Mouse (Mus musculus) cerebral cortex, adult 2 months (tissue): ENCODE measurements around the gene Acsbg1.

Source experiments
- WGBS: fragments of 180-500 bp; shearing (Covaris S2); methylation state at CpG from one replicate; pipeline ENCODE4 v1.1.7; 2018; 5-methylcytosine and 5-hydroxymethylcytosine counted together

Acsbg1 gene

DNA sequence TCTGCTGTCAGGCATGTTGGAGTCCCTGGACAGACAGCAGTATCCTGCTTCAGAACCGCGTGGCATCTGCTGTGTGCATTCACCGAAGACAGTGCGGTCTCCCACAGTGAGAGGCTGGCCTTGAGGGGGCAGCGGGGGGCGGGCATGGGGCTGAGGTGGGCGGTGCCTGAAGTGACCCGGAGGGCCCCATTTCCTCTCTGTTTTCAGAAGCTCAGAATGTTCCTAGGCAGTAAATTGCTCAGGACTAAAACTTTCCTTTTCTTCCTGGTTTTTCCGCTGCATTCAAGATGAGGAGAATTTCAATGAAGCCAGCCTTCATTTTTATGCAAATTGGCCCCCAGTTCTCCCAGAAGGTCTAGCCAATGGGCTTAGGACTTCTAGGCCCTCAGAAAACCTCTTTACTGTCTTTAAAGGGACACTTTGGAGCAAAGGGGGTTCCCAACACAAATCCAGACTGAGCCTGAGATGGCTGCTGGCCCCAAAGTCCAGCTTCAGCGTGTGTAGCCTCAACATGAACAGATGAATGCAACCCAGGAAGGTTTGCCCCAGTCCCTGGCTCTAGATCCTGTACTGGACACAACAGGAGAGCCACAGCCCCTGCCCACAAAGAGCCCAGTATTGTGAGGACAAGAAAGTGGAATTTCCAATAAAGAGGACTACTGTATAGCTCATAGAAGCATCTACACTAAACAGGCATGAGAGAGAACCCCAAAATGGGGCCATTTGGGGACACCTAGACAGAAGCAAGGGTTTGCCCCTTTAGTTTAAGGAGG, at the start of gene Acsbg1:
Acsbg1 (minus strand) TSS at position 266 of the 773 bp plus-strand sequence.
- WGBS: 25% methylated on average over 10 of the region's 10 CpGs

DNA sequence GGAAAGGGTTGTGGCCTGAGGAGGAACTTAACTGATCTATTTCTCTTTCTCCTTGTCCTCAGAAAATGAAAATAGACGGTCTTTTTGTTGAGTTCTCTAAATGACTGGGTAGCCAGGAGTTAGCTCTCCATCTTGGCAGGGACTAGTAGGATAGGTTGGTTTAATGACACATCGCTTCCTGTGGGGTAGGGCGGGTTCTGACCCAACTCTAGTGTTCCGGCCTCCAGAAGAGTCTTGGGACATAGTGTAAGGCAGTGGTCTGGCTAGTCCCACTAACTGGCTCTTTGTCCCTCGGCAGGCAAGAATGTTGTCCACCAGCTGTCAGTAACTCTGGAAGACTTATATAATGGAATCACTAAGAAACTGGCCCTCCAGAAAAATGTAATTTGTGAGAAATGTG, 46.4 kb upstream of the Acsbg1 start:
- WGBS: 88% methylated on average over 5 of the region's 5 CpGs

DNA sequence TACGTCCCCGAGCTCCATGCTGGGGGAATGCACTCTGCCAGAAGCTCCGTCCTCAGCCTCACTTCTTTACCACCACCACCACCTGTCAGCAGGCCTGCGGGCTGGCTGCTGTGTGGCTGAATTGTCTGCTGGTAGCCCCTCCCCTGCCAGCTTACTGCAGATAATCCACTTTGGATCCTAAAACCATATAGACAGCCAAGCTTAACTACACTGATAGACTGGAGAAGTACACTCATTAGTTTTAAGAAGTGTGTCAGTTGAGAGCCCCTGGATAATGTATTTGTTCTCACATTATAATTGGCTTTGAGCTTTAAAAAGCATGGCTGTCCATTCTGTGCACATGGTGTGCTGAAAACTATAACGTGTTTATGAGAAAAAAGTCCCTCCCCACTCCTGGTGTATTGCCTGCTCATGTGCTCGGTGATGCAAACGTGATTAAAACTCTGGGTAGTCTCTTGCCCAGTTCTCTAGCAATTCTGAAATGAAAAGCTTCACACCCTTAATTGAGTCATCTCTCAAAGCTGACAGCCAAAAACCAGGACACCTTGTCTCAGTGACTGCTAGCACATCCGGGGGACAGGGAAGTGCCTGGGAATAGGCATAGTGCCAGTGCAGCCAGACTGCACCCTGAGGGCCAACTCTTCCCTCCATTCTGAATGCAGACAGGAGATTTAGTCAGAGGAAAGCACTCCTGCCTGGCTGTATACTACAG, 45.8 kb upstream of the Acsbg1 start:
- 45% methylated on average over 8 of the region's 8 CpGs for WGBS

DNA sequence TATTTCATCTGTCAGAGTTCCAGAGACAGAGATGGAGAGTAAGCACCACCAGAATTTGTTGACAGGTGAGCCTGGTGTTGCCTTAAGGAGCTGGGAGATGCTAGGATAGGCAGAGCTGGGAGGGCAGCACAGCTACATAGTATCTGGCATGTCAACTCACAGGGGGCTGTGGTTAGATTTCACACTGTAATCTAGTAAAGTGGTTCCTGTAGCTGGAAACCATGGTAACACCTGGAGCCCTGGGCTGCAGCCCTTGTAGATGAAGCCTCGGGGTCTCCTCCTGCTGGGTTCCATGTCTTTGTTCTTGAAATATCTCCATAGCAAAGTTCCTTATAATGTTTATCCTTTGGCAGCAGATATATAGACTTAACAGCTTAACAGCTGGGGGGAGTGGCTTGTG, 43.9 kb upstream of the Acsbg1 start:
- WGBS: 55% methylated on average over 1 of the region's 1 CpGs

DNA sequence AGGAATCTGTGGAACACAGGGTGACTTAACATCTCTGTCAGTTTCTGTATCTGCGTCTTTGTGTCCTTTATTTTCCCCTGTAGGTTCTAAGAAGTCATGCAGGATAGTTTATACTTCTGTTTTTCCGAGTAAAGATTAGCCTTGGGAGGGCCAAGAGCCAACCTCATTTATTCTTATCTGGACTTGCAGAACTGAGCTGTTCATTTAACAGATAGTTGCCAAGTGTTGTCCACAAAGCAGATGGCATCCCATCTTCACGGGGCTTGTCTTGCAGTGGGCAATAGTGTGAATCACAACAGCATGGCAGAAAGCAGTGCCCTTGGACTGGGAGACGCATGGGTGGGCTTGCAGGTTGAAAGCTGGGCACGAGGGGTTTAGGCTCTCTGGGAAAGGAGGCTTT, 42.7 kb upstream of the Acsbg1 start:
- WGBS: 60% methylated on average over 5 of the region's 5 CpGs

DNA sequence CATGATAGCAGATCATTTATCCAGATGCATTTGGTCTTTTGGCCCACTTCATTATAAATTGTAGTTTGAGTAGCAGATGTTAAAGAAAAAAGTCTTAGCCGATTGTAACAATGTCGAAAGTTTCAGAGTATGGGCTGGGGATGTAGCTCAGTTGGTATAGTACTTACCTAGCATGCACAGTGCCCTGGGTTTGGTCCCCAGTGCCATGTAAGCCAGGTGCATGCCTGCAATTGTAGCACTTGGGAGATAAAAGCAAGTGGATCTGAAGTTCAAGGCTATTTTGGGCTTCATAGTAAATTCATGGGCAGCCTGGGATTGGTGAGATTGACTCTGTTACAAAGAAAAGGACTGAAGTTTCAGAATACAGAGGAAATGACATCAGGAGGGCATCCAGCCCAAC, 40.9 kb upstream of the Acsbg1 start:
- WGBS: 82% methylated on average over 2 of the region's 2 CpGs

DNA sequence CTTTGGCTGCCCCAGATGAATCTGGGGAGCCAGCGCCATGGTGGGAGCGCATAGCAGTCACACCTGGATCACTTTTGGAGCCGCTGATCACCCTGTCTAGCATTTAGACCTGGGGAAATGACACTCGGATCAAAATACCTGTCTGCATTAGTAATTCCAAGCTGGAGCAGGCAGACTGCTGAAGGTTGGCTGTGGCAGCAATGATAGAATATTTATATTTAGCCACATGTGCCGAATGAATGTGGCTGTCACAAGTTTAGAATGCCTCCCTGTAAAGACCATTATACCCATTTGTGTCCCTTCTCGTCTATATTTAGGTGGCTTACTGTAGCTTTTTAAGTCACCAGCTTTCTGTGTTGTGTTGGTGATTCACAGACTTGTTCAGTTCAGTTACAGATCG, 39.1 kb upstream of the Acsbg1 start:
- WGBS: 62% methylated on average over 7 of the region's 7 CpGs

DNA sequence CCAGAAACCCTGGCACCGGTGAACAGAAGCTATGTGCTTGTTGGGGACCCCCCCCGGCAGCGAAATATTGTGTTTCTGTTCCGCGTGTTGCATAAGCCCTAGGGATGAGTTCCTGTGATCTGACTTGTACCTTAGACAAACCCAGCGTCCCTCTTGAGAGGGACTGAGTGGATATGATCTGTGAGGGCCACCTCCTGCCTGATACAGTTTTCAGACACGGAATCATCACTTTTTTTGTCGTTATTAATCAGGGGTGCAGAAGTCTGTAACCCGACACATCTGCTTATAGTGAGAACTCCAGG, 38.5 kb upstream of the Acsbg1 start:
- 12% methylated on average over 9 of the region's 9 CpGs for WGBS

DNA sequence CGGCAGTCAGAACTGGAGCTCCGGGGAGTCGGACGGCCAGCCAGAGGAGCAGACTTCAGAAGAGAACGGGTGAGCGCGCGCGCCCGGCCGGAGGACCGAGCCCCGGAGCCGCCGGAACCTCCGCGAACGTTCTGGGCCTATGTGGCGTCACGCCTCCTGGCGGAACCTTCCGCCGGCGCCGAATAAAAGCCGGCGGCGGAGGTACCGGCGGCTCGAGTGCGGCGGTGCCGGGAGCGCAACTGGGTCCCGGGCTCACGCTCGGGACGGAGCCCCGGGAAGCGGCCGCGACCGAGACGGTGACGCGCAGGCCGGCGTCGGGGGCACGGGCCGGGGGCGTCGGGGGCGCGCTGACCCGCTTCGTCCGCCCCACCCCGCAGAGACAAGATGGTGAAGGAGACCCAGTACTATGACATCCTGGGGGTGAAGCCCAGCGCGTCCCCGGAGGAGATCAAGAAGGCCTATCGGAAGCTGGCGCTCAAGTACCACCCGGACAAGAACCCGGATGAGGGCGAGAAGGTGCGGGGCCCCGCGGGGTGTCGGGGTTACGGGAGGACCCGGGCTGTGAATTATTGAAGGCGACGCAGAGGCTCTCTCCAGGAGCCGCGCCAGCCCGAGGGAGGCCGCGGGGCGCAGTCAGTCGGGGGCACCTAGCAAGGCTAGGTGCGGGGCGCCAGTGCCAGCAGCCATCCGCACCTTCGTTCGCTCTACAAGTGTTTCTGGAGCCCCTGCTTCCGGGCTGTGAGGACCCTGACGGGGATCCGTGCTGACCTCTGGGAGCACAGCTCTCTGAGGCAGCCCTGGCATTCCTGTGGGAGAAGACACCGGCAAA, 37.9 kb upstream of the Acsbg1 start:
- WGBS: under 1% methylated on average over 92 of the region's 92 CpGs

DNA sequence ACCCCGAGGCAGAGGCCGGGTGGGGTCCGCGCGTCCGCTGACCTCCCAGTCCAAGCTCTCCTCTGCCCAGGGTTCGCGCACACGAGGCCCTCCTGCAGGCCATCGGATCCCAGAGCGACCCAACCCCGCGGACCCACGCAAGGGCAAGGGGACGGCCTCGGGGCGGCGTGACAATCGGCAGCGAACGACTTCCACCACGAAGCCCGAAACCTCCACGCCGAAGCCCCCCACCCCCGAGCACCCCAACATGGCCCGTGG, 37.3 kb upstream of the Acsbg1 start:
- WGBS: 3% methylated on average over 27 of the region's 27 CpGs

DNA sequence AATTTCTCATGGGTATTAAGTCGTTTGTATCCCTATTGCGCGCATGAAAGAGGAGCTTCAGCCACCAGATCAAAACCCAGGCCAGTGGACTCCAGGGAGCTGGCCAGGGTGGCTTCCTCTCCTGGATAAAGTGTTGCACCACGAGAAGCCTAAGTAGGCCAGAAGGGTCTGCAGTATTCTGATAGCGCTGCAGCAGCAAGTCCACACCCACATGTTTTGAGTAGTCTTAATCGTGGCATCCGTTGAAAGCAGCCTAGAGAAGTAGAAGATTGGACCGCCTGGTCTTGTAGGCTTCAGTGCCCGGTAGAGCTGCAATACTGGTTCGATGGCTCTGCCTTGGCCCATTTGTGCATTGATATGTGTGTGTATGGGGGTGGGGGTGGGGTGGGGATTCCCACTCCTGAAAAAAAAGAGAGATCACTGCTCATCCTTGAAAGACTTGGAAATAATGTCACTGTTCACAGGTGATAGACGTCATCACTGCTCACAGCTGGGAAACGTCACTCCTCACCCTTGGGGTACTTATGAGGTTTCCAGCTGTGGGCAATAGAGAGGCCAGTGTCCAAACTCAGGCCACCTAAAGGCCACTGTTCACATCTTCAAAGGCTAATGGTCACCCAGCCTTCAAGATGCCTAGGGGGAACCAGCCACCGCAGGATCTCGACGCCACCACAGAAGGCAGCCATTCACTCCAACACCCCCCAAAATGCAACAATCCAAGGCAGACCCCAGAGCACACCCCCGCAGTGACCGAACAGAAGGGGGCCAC, 36.8 kb upstream of the Acsbg1 start, which contains the start of gene Dnaja4:
Dnaja4 (plus strand) TSS at position 556 of the 769 bp plus-strand sequence.
- WGBS: 71% methylated on average over 17 of the region's 17 CpGs

DNA sequence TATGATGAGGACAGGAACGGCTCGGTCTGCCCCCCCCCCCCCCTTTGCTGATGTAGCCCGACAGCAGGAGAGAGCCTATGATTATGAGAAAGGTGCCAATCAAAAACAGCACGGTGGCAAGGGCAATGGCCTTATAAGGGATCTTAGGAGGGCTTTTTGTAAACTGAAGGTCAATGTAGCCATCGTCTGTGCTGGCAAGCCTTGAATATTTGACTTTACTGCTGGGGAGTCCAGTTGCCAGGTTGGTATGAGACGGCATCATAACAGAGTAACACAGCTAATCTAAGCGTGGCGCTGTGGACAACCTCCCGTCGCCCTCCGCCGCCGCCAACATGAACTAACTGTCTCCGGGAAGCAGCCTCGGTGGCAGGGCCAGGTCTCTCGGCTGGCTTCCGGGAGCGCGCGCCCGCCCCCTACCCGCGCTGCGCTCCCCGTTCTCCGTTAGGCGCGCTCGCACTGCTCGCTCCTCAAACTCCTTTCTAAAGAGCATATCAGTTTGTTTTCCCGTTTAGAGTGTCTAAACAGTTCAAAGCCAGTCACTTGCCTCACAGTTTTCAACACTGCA, 29.7 kb upstream of the Acsbg1 start:
- WGBS: under 1% methylated on average over 31 of the region's 31 CpGs

DNA sequence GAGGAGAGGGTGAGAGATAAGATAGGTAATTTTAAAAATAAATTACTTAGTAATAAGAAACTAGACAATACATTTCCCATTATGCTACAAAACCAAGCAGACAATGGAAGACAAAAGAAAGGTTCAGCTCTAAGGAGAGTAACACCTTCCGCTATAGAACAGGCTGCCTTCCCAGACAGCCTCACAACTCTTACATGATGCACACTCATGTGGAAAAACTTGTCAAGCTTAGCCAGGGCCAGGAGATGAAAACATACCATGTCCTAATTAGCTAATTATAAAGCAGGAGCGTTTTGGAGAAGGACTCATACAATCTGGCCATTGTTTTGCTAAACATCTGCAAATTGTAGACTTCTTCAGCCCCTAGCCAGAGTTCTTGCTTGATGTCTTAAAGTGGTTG, 29.0 kb upstream of the Acsbg1 start:
- WGBS: 68% methylated on average over 2 of the region's 2 CpGs

DNA sequence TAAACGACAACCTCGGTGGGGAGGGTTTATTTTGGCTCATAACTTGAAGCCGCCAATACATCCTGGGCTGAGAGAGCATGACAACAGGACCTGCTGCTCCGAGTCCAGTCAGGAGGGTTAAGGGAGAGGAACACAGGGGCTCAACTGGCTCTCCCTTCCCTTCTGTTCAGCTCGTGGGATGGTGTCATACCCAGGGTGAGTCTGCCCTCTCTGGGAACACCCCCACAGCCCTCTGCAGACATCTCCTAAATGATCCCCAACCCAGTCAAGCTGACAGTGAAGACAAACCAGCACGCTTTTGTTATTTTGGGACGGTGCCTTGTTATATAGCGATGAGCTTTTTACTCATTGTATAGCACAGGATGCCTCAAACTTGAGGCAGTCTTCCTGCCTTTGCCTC, 27.8 kb upstream of the Acsbg1 start:
- WGBS: 66% methylated on average over 8 of the region's 8 CpGs

DNA sequence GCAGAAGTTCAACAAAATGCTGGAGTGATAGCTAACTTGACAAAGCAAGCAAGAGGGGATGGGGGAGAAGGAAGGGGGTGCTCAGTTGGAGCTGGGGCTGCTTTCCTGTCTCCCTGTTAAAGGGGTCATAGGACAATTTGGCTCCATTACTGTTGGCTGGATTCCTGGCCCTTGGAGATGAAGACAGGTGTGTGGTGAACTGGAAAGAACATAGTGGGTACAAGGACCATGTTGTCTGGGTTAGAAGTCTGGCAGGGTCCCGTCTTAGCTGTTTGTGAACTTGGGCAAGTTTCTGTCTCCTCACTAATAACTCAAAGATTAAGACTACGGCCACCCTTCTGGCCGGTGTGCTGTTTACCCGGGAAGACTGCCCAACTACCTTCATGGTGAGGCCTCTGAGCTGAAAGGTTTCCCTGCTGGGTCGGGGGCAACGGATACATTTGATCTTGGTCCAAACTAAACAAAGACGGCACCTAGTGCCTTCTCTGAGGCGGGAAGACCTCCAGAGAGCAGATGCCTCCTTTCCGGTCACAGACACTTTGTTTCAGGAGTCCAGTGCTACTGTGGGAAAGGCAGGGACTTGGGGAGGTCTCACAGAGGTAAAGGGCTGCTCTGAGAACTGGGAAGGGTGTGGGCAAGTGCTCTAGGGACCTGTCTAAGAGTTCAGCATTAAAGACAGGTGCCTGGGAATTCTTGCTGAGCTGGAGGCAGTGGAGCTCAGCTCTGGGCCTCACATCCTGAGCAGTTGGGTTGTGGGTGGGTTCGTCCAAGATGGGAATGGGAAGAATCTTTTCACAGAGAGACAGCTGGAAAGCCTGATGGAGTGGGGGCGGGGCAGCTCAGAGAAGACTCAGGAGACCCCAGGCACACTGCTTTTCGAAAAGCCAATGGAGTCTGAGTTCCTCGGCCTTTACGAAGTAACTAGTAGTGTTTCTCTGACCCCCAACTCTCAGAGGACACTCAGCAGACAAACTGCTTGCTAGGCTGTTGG, 25.9 kb upstream of the Acsbg1 start:
- WGBS: 59% methylated on average over 14 of the region's 14 CpGs

DNA sequence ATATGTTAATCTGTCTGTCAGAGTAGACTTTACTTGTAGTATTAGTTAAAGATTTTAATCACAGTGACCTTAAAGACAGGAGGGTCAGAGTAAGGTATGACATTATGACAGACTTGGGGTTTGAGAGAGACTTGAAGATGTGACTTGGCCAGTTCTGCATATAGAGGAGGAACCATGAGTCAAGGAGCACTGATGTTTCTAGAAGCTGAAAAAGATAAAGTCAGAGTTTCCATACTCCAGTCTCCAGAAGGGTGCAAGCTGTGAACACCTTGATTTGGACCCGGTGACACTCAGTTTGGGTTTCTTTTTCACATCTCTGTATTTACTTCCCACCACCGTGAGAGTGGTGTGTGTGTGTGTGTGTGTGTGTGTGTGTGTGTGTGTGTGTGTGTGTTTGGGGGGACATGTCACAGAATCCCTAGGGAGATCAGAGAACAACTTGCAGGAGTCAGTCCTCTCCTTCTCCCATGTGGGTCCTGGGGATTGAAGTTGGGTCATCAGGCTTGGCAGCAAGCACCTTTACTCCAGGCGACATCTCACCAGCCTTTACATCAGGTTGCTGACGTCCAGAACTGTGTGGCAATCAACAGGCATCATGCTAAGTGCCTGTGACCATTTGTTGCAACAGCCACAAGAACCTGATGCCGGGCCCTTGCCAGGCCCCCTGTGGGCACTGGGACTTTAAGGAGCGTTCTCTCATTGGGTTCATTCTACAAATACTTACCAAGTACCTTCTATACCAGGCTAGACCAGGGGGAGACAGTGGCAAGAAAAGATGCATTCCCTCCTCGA, 22.3 kb upstream of the Acsbg1 start:
- WGBS: 88% methylated on average over 7 of the region's 7 CpGs

DNA sequence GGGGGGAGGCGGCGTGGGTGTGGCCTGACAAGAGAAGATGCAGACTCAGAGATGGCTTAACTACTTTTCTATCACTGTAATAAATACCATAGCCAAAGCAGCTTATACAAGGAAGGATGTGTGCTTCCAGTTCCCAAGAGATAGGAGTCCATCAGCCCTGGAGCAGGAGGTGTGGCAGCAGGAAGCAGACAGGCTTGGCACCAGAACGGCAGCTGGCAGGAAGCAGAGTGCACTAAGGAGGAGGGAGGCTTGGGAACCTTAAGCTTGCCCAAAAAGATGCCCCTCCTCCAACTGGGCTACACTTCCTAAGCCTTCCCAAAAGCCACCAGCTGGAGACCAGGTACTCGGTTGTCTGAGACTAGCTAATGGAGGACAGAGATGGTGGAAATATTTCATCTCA, 21.2 kb upstream of the Acsbg1 start:
- WGBS: 67% methylated on average over 4 of the region's 4 CpGs

DNA sequence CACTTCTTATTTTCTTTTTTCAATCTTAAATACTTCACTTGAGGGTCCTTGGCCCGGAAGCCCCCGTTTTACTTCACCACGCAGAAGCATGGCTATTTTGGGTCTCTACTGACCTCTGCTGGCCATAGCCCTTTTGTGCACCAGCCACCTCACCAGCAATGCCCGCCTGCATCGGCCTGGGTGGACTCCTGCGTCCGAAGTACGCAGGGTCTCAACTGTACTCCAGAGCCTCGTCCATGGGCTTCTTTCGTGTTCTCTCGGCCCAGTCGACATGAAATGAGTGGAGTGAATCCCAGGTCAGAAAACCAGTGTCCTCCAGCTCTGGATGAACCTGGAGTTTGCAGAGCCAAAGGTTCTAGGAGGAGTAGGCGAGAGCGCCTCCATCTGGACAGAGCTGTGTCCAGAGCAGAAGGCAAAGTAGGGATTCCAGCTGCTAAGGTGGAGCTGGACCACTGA, 14.9 kb upstream of the Acsbg1 start:
- WGBS: 6% methylated on average over 14 of the region's 14 CpGs

DNA sequence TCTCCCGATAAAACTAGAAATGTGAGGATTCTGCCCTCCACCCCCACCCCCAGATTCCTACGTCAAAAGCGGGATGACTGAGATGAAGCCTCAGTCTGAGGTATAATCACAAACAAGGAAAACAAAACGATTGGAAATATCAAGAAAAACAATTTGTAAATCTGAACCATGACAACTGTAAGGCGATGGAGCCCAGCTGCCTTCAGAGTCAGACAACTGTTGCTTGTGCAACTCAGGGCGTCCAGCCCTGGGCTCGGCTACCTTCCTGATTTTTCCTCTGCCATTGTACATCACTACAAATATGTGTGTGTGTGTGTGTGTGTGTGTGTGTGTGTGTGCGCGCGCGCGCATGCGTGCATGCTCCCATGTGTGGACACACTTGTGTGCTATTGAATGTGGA, 12.2 kb upstream of the Acsbg1 start:
- 89% methylated on average over 13 of the region's 13 CpGs for WGBS

DNA sequence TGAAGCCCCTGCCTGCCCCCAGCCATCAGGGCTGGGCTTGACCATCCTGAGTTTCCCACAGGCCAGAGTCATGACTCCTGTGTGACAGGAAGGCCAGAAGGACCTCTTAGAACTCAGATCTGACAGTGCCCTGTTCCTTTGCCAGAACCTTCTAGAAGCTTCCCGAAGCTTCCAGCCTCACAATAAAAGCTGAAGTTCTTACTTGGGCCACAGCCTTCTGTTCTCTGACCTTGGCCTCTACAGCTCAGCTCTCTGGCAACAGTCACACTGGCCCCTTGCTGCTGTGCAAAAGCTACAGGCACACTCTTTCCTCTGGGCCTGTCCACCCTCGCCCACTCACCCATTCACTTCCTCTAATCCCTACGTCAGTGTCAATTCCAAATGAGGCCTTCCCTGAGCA, 10.3 kb upstream of the Acsbg1 start:
- WGBS: 67% methylated on average over 3 of the region's 3 CpGs
